Mouse (Mus musculus): ENCODE data around the gene Olfr893.
"Not testable (repeated sequence)": the region's sequence is repeated elsewhere in the genome, so short reads cannot be mapped to it uniquely, and the experiment has no call there.

Gene Olfr893

GRCm38 (mm10) chr9:38208065-38208464 lies at the start of gene Olfr893:
TSS of gene Olfr893 (plus strand) at chr9:38208365.
- no peak for DNase-seq (ENCODE audit: low spot score in 2 of 2)

GRCm38 (mm10) chr9:38168341-38168740 lies 39.8 kb upstream of the Olfr893 start:
- DNase-seq (ENCODE audit: low spot score in 2 of 2) = not testable (repeated sequence)

DNA sequence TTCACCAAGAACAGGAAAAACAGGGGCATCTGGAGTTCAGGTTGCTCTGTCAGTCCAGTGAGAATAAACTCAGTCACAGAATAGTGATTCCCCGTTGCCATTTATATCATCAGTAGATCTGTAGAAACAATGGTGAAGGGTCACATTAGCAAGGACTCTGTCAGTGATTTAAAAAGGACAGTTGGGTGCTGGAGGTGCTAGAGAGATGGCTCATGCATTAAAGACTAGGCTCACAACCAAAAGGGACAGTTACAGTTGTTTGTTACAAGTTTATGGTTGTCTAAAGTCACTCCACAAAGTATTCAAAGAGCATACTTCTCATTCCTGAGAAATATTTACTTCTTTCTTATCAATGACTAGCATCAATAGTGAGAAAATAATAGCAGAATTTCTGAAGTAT lies 27.4 kb upstream of the Olfr893 start, which contains the start of gene Olfr891:
Olfr891 (minus strand) TSS at position 101 of the 400 bp plus-strand sequence.
- DNase-seq (ENCODE audit: low spot score in 2 of 2) = no peak

DNA sequence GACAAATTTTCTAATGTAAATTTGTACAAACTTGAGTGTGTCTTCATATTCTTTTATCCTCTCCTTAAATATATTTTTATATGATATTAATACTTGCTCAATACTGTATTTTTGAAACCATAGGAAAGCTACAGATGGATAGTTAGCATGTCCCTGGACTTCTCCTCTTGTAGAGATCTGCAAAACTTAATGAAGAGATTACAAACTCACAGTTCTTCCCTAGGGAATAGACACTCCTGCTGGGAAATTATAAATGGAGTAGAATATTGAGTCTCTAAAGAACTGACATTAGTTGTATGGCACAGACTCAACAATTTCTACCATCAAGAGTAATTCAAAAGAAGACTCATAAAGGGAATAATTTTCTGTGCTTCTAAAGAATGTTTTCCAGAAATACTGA lies 9.6 kb downstream of the Olfr893 start, which contains the start of gene Olfr894:
Olfr894 (plus strand) TSS at position 301 of the 400 bp plus-strand sequence.
- DNase-seq (ENCODE audit: low spot score in 2 of 2) = no peak

DNA sequence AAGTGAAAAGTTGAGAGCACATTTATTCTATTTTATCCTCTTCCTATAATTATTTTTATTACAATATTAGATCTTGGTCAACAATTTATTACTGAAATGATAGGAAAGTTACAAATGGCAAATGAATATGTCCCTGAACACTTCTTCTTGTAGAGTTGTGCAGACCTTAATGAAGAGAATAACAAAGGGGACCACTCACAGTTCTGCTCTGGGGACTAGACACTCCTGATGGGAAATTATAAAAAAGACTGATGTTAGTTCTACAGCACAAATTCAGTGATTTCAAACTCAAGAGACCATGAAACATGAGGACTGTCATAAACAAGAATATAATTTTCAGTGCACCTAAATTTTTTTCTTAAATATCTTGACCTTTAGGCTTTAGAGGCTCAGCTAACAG lies 44.3 kb downstream of the Olfr893 start, which contains the start of gene Olfr143:
Olfr143 (plus strand) TSS at position 301 of the 400 bp plus-strand sequence.
- DNase-seq (ENCODE audit: low spot score in 2 of 2) = no peak

All from cerebellum, postnatal 4 days (tissue).